Mouse (Mus musculus) lung, postnatal 14 days (tissue): ENCODE results near the gene Tmem100.
A peak's percentile ranks its signal among the peaks of the same experiment; 100 is the strongest.

Experiments
- DNase-seq: peaks from one replicate; pipeline ENCODE4 v3.0.0; 2021

The Tmem100 gene

DNA sequence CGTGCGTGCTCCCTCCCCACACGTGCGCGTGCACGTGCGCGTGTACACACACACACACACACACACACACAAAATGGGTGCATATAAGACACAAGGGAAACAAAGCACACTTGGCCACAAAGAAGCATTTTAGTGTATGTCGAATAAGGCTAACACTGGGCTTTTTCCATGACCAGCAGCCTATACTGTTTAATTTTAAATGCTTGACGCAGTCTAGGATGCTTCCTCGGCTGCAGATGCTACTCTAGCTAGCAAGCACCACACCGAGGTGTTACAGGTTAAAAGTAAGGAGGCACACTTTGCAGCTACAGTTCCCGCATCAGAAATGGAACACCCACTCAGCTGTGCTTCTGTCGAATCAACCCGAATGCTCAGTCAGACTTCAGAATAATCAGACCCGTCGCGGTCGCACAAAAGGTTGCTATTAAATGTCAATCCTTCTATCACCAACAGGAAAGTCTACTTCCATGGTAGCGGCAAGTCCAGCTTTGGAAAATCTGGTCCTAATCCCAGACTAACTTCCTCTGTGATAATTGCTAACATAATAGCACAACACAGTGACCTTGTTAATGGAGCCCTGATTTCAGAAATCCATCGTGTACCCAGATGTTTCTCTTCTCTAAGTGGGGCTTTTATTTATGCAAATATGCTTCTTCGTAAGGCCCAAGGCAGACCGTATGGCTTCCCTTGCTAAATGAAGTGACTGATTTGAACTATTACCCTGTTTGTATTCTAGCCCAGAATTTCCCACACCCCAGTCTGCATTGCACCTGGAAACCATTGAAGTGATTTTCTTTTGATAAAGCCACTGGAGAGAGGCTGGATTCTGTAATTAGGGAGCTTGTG is 36.5 kb downstream of the Tmem100 start:
- no peak for DNase-seq

DNA sequence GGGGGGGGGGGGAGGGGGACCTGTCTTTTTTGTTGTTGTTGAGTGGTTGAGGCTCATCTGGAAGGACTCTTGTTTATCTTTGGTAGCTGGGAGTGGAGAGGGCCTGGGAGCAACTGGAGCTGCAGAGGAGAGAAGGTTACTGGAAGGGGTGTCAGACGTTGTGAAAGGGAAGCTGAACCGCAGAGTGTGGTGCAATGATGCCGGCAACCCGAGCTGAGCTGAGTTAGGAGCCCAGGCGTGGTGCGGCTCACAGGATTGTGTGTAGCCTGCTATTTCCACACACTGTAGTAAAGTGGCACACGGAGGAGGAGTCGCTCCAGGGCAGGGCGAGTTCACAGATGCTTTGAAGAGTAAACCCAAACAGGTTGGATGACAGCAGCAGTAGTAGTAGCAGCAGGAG is 41.6 kb downstream of the Tmem100 start:
- peak; percentile 53 for DNase-seq

DNA sequence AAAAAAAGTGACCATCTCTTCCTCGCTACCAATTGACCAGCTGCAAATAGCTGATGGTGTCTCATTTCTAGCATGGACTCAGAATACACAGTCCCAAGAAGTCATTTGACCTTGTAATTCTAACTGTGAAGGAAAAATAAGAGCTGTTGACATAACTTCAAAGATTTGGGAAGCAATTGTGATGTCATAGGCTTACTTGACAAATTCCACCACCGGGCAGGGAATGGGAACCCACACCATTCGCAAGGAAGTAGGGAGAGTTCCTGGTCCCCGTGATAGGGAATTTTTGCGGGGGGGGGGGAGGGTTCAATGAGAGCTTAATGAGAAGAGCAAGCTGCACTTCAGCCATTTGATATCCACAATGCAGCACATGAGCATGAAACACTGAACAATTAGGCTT is 43.1 kb downstream of the Tmem100 start:
- no peak for DNase-seq

DNA sequence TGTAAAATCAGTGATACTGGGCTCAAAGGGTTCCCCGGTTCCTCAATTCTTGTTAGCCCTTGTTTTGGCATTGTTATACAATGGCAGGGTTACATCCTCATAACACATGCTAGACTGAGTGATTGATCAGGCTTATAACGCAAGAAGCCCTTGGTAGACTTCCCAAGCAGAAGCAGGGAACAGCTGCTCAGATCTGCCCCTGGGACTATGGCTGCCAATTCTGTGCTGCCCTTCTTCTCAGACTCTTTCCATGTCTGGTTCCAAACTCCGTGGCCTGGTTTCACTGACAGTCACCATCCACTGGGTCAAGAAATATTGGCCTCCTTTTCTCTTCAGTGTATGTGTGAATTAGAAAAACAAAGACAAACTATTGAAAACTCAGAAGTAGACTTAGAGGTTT is 46.5 kb downstream of the Tmem100 start:
- DNase-seq, result no peak

DNA sequence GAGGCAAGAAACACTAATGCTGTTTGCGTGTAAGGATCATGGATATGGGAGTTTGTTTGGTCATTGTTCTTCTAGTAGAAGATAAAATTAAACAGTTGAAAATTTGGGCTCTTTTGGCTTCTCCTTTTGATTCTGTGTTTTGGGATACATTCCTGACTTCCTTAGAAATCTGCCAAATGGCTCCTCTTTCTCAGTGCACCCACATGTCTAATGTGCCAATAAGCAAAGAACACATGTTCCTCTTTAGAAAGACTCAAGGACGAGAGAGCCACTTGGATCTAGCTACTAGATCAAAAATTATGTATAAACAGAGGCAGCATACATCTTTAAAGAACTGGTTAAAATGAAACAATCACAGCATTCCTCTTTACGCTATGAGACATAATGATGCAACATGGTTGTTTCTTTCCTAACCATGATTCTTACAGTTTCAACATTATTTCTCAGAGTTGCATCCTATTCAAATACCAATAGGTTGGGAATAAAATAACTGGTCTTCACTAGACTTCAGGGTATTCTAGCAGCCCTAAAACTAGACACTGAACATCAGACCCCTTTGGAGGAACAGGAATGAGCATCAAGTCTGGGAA is 50.6 kb downstream of the Tmem100 start:
- no peak for DNase-seq

DNA sequence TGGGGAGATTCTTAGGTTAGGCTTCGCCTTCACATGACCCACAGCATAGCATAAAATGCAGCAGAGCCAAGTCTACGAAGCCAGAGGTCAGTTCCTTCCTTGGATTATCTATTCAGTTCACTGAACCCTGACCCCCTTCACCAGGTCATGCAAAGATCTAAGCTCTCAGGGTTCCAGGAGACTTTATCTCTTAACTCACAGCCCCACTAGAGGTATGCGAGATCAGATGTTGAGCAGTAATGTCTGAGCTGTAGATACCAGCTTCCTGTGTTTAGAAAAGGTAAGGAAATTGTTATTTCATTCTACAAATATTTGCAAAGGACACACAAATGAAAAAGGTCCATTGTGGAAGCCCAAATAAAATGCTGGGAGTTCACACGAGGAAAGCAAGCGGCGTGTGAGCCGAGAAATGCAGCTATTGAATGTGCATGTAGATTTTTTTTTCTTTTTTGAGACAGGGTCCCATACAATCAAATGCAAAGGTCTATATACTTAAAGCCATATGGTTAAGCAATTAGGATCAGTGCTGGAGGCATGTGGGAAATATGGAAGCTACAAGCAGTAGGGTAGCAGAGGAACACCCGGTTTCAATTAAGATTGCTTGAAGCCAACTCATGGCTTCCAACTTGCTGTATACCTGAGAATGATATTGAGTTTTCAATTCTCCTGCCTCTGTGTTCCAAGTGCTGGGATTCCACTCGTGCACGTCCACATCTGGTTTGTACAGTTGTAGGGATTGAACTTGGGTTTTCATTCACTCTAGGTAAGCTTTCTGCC is 51.9 kb downstream of the Tmem100 start:
- DNase-seq, result no peak

DNA sequence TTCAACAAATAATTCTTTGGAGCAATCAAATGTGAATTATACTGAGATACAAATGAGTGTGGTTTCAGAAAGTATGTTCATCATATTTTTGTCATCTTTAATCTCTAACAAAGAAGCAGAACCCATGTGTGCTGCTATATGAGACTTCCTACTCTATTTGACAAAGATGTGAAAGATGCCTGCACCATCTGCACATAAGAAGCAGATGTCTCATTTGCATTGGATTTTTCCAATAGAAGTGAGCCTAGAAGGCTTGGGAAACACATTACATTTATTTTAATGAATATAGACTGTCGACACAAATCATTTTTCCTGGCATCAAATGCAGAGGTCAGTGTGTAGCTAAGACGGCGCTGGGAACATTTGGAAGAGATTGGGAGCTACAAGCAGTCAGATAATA is 52.9 kb downstream of the Tmem100 start:
- no peak for DNase-seq

DNA sequence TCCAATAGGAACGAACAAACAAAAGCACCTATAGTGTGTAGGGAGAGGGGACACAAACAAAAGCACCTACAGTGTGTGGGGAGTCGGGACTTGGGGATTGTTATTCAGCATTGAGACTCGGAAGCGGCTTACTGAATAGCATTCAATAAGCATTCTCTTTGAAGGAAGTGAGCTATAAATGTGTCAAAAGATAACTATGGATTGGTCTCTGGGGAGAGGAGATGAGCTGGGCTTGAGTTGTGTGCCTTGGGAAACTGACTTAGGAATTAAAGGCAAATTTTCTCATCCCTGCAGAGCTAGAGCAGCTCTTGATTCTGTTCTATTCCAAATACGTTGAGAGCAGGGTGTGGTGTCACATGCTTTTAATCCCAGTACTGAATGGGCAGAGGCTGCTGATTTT is 54.0 kb downstream of the Tmem100 start:
- DNase-seq, result no peak
